Mouse (Mus musculus) forelimb bud, embryonic 11.5 days (tissue): ENCODE measurements around the gene Alg5.

Experiments used
- DNase-seq: peaks from one replicate; pipeline ENCODE4 v3.0.0-alpha.2; 2012; ENCODE audit warnings: low read depth, low spot score

Gene Alg5

DNA sequence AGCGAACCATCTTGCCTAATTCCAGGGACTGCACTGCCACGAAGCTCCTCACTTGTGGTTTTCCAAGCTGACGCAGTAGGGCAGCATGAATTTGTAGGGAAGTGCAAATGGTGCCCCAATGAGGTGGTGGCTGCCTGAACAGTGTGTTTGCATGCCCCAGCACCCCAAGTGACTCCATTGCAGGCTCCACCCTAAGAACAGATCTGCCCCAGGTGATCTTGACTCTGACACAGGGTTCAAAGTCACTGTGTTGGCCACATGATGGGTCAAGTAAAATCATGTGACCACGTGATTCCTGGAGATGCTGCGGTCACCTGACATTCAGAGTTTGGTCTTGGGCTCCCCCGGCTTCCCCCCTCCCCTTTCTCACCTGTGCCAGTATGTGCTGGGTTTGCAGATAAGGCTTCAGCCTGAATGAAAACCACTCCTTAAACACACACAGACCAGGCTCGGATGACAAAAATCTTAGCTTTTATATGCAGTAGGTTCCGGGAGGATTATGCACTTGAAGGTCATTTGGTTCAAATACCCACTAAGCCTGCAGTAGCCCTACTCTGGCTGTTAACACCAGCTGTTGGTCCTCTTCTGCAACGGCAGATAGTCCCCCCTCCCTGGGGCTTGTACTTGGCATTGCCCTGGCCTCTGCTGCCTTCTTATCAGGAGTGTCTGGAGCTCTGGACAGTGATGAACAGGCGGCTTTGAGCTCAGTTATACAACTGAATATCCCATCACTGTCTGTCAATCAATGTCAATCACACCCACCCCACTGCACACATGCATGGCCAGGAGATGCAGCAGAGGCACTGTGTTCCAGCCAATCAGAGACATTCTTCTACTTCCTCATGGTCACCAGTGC is 56.7 kb downstream of the Alg5 start:
- no peak for DNase-seq

DNA sequence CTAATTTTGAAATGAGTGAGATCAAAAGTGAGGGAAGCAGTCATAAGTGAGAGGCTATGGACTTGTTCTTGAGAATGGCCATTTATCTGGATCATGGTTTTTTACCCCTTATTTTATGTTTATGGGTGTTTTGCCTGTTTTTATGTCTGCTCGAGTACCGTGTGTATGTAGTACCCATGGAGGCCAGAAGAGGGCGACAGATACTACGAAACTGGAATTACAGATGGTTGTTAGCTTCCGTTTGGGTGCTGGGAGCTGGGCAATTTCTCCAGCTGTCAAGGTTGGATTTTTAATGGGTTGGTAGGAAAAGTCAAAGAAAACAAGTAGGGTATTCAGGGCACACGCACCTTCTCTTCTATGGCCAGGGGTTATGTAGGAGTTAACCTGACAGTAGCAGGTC is 58.4 kb downstream of the Alg5 start:
- DNase-seq: no peak

GRCm38 (mm10) chr3:54795379-54795778 is 60.0 kb downstream of the Alg5 start:
- DNase-seq: no peak

- no peak for DNase-seq
Measured at GRCm38 (mm10) chr3:54795806-54796205, 60.5 kb downstream of the Alg5 start.

GRCm38 (mm10) chr3:54797211-54797610 is 61.9 kb downstream of the Alg5 start:
- DNase-seq: peak; percentile 20
